Mouse (Mus musculus) spleen, adult 2 months (tissue): ENCODE measurements around the gene Sema5a. TPM values are rescaled to one million over a fixed set of nuclear protein-coding genes. Genes with fewer than 3 reads are reported as not detected.
"Not testable (repeated sequence)": the region's sequence is repeated elsewhere in the genome, so short reads cannot be mapped to it uniquely, and the experiment has no call there.

Experiments
- DNase-seq, 2 experiments: peaks; one replicate each; pipeline versions ENCODE4 v3.0.0 to v3.0.0-alpha.2; 2012 to 2021; ENCODE audit warnings: low spot score in 2 of 2, low read depth in 1 of 2
- H3K27ac ChIP-seq: fragments of 200-500 bp; 2 replicates; pipeline ENCODE4 v1.5.1; 2012; ENCODE audit warnings: low read length, inconsistent platforms; ENCODE audit not compliant: insufficient read depth
- H3K27me3 ChIP-seq: fragments of 200-500 bp; 2 replicates; pipeline ENCODE4 v1.6.1; 2012; ENCODE audit warnings: mild to moderate bottlenecking, moderate library complexity, low read length, inconsistent platforms; ENCODE audit not compliant: control insufficient read depth, insufficient read depth
- H3K36me3 ChIP-seq: fragments of 200-500 bp; 2 replicates; pipeline ENCODE4 v1.6.1; 2012; ENCODE audit warnings: mild to moderate bottlenecking, low read length, inconsistent platforms; ENCODE audit not compliant: control insufficient read depth, insufficient read depth
- H3K4me1 ChIP-seq: fragments of 200-500 bp; 2 replicates; pipeline ENCODE4 v1.6.1; 2011; ENCODE audit warnings: inconsistent platforms; ENCODE audit not compliant: control insufficient read depth, insufficient read depth, insufficient read length
- H3K4me3 ChIP-seq: fragments of 200-500 bp; 2 replicates; pipeline ENCODE4 v1.5.1; 2011; ENCODE audit warnings: mild to moderate bottlenecking, inconsistent platforms; ENCODE audit not compliant: insufficient read depth, insufficient read length; ENCODE audit errors: extremely low read depth
- CTCF ChIP-seq: fragments of 200-500 bp; IDR thresholded peaks from 2 replicates; pipeline ENCODE4 v1.5.1; 2011; ENCODE audit warnings: mild to moderate bottlenecking, inconsistent platforms; ENCODE audit not compliant: insufficient read depth, insufficient read length, insufficient replicate concordance; ENCODE audit errors: extremely low read depth
- POLR2A ChIP-seq: fragments of 200-500 bp; IDR thresholded peaks from 2 replicates; pipeline ENCODE4 v1.6.1; 2011; ENCODE audit warnings: low read depth, low read length, inconsistent platforms
- WGBS: fragments of 180-500 bp; shearing (Covaris S2); methylation state at CpG from one replicate; pipeline ENCODE4 v1.1.7; 2018; 5-methylcytosine and 5-hydroxymethylcytosine counted together
- polyA plus RNA-seq: library from polyadenylated mRNA; depleted of rRNA; stranded (reverse); fragments of >200 nt; gene quantifications from 2 replicates; pipeline ENCODE4 v1.2.3, GENCODE M21; 2012

The Sema5a gene
- polyA plus RNA-seq, 1 experiment = 5.4 TPM

GRCm38 (mm10) chr15:32225394-32225793 is 19.2 kb upstream of the Sema5a start:
- Histone ChIP-seq H3K27me3 (no peaks in the 10 kb centered on the region), H3K27ac (no peak overlapping the region), H3K4me3 (no peak overlapping the region), H3K36me3 (no peaks in the 10 kb centered on the region), H3K4me1 (no peaks in the 10 kb centered on the region)
- DNase-seq = no peak
- no peak for TF ChIP-seq POLR2A
- TF ChIP-seq CTCF = no peak
- 89% methylated on average over 3 of the region's 3 CpGs for WGBS

GRCm38 (mm10) chr15:32226381-32226780 is 18.2 kb upstream of the Sema5a start:
- TF ChIP-seq POLR2A (no peak), CTCF (no peak)
- Histone ChIP-seq H3K36me3 (no peaks in the 10 kb centered on the region), H3K4me3 (no peak overlapping the region), H3K27ac (no peak overlapping the region), H3K4me1 (no peaks in the 10 kb centered on the region), H3K27me3 (no peaks in the 10 kb centered on the region)
- no peak for DNase-seq
- WGBS = 86% methylated on average over 6 of the region's 6 CpGs

GRCm38 (mm10) chr15:32226888-32227395 is 17.7 kb upstream of the Sema5a start:
- H3K4me1 ChIP-seq = no peaks in the 10 kb centered on the region
- WGBS = 92% methylated on average over 7 of the region's 7 CpGs

GRCm38 (mm10) chr15:32230066-32230465 is 14.5 kb upstream of the Sema5a start:
- TF ChIP-seq POLR2A (no peak), CTCF (no peak)
- Histone ChIP-seq H3K4me1 (no peaks in the 10 kb centered on the region), H3K36me3 (no peaks in the 10 kb centered on the region), H3K4me3 (no peak overlapping the region), H3K27me3 (no peaks in the 10 kb centered on the region), H3K27ac (0 out of 2 replicates have a peak overlapping the region, but pooled peaks have one; percentile 35)
- WGBS = 46% methylated on average over 2 of the region's 2 CpGs
- peak in 1 of 2 experiments; percentile 16 for DNase-seq

More at GRCm38 (mm10) chr15:32226888-32227395, 17.7 kb upstream of the Sema5a start:
- H3K4me3 ChIP-seq = no peak overlapping the region
- TF ChIP-seq POLR2A (no peak), CTCF (no peak)
- no peaks in the 10 kb centered on the region for H3K36me3 ChIP-seq
- H3K27me3 ChIP-seq = no peaks in the 10 kb centered on the region
- H3K27ac ChIP-seq = no peak overlapping the region
- no peak for DNase-seq

- no peaks in the 10 kb centered on the region for H3K27me3 ChIP-seq
- no peak overlapping the region for H3K4me3 ChIP-seq
- WGBS = 88% methylated on average over 3 of the region's 3 CpGs
- TF ChIP-seq POLR2A (no peak), CTCF (no peak)
- H3K4me1 ChIP-seq = no peaks in the 10 kb centered on the region
- DNase-seq = no peak
- no peak overlapping the region for H3K27ac ChIP-seq
- no peaks in the 10 kb centered on the region for H3K36me3 ChIP-seq
These were observed 12.4 kb upstream of the Sema5a start for GRCm38 (mm10) chr15:32232189-32232588.

GRCm38 (mm10) chr15:32232666-32233141 is 11.9 kb upstream of the Sema5a start:
- 21% methylated on average over 8 of the region's 8 CpGs for WGBS
- not testable (repeated sequence) for H3K4me3 ChIP-seq, H3K27me3 ChIP-seq, H3K4me1 ChIP-seq, H3K27ac ChIP-seq, H3K36me3 ChIP-seq, DNase-seq

- Histone ChIP-seq H3K4me1 (no peaks in the 10 kb centered on the region), H3K36me3 (no peaks in the 10 kb centered on the region), H3K27ac (no peak overlapping the region), H3K27me3 (no peaks in the 10 kb centered on the region), H3K4me3 (no peak overlapping the region)
- no peak for DNase-seq
- TF ChIP-seq POLR2A = no peak
- no peak for TF ChIP-seq CTCF
- 97% methylated on average over 1 of the region's 1 CpGs for WGBS
These were observed 11.2 kb upstream of the Sema5a start for GRCm38 (mm10) chr15:32233451-32233850.
